Mouse (Mus musculus) limb, embryonic 14.5 days (tissue): Measurements from ENCODE around the gene Zfp90. TPM values are rescaled to one million over a fixed set of nuclear protein-coding genes. Genes with fewer than 3 reads are reported as not detected.

Experiments used
- ATAC-seq: fragments of 200-750 bp; cut with Nextera tagmentation; 2 replicates; pipeline ENCODE4 v1.8.0; 2017; ENCODE audit warnings: low read depth, moderate number of reproducible peaks, moderate TSS enrichment; ENCODE audit not compliant: low FRiP score
- DNase-seq: peaks from one replicate; pipeline ENCODE4 v3.0.0-alpha.2; 2015; ENCODE audit warnings: low spot score
- H3K27ac ChIP-seq: fragments of 300-500 bp; sonication (generic); replicated peaks from 2 replicates; pipeline ENCODE4 v1.5.1; 2014; ENCODE audit warnings: low read depth, mild to moderate bottlenecking, low read length, moderate library complexity, mixed read lengths
- H3K27me3 ChIP-seq: fragments of 300-500 bp; sonication (generic); 2 replicates; pipeline ENCODE4 v1.6.1; 2014; ENCODE audit warnings: low read length, mixed read lengths; ENCODE audit not compliant: control insufficient read depth, insufficient read depth
- H3K36me3 ChIP-seq: fragments of 300-500 bp; sonication (generic); 2 replicates; pipeline ENCODE4 v1.6.1; 2014; ENCODE audit warnings: mild to moderate bottlenecking, low read length, moderate library complexity, mixed read lengths; ENCODE audit not compliant: control insufficient read depth, insufficient read depth
- H3K4me1 ChIP-seq: fragments of 300-500 bp; sonication (generic); 2 replicates; pipeline ENCODE4 v1.6.1; 2014; ENCODE audit warnings: antibody characterized with exemption, low read length, mixed read lengths; ENCODE audit not compliant: control insufficient read depth, insufficient read depth
- H3K4me2 ChIP-seq: fragments of 300-500 bp; sonication (generic); replicated peaks from 2 replicates; pipeline ENCODE4 v1.6.1; 2014; ENCODE audit warnings: low read depth, mild to moderate bottlenecking, low read length, moderate library complexity; ENCODE audit not compliant: severe bottlenecking
- H3K4me3 ChIP-seq: fragments of 300-500 bp; sonication (generic); replicated peaks from 2 replicates; pipeline ENCODE4 v1.5.1; 2014; ENCODE audit warnings: low read length
- H3K9ac ChIP-seq: fragments of 300-500 bp; sonication (generic); 2 replicates; pipeline ENCODE4 v1.6.1; 2014; ENCODE audit warnings: mild to moderate bottlenecking, low read depth, low read length, moderate library complexity; ENCODE audit not compliant: severe bottlenecking
- H3K9me3 ChIP-seq: fragments of 300-500 bp; sonication (generic); 2 replicates; pipeline ENCODE4 v1.6.1; 2016; ENCODE audit warnings: low read length; ENCODE audit not compliant: control insufficient read depth
- POLR2A ChIP-seq: fragments of 200-500 bp; IDR thresholded peaks from 2 replicates; pipeline ENCODE4 v1.8.0; 2012; ENCODE audit warnings: inconsistent platforms, mild to moderate bottlenecking, moderate library complexity, borderline replicate concordance; ENCODE audit not compliant: insufficient read depth, insufficient read length; ENCODE audit errors: extremely low read depth
- WGBS: fragments of 180-500 bp; shearing (Covaris S2); extraction: QIAGEN DNeasy Blood & Tissue Kit; methylation state at CpG from one replicate; pipeline ENCODE4 v1.1.7; 2014; 5-methylcytosine and 5-hydroxymethylcytosine counted together
- polyA plus RNA-seq, 2 experiments: library from polyadenylated mRNA; depleted of rRNA in 1 of 2; stranded (reverse) in 1 of 2; unstranded in 1 of 2; fragments of >200 nt; fragmentation: Nextera tagmentation in 1 of 2; extraction: Ambion mirVana in 1 of 2; gene quantifications; 2 replicates each; pipeline versions ENCODE4 v1.2.1 to v1.2.3; 2012 to 2014

Gene Zfp90
- polyA plus RNA-seq (2012; rRNA removed) (15.2 and 19.7 TPM in 2 replicates), polyA plus RNA-seq (2014; fragmentation: Nextera tagmentation; extraction: Ambion mirVana) (20.6 and 26.5 TPM in 2 replicates)

GRCm38 (mm10) chr8:106415182-106415971 is at the start of gene Zfp90:
TSS of gene Zfp90 (plus strand) at chr8:106415327.
- DNase-seq (peak; percentile 96), ATAC-seq (peak; percentile 98)
- Histone ChIP-seq H3K4me2 (peak within 1 kb of the TSS; percentile 52), H3K4me3 (peak within 1 kb of the TSS; percentile 81), H3K27me3 (no peaks in the 10 kb centered on the region), H3K36me3 (peaks cover 30% of the 10 kb centered on the region), H3K9me3 (peaks cover 7% of the 10 kb centered on the region; the same call in 1 of the 2 replicates), H3K9ac (peak within 1 kb of the TSS; percentile 86), H3K4me1 (peaks cover 15% of the 10 kb centered on the region), H3K27ac (peak within 1 kb of the TSS; percentile 86)
- peak; percentile 95 for TF ChIP-seq POLR2A
- under 1% methylated on average over 42 of the region's 46 CpGs for WGBS

- no peak overlapping the region for H3K9ac ChIP-seq
- H3K4me1 ChIP-seq = no peaks in the 10 kb centered on the region
- H3K4me3 ChIP-seq = no peak overlapping the region
- ATAC-seq (no peak), DNase-seq (no peak)
- no peak overlapping the region for H3K4me2 ChIP-seq
- TF ChIP-seq POLR2A = no peak
- no peaks in the 10 kb centered on the region for H3K36me3 ChIP-seq
- 70% methylated on average over 3 of the region's 3 CpGs for WGBS
- no peaks in the 10 kb centered on the region for H3K27me3 ChIP-seq
- H3K27ac ChIP-seq = no peak overlapping the region
- no peaks in the 10 kb centered on the region for H3K9me3 ChIP-seq
Observed at GRCm38 (mm10) chr8:106368501-106368900, 46.6 kb upstream of the Zfp90 start.

- Histone ChIP-seq H3K27ac (no peak overlapping the region), H3K4me1 (no peaks in the 10 kb centered on the region), H3K9ac (no peak overlapping the region), H3K4me3 (no peak overlapping the region), H3K9me3 (no peaks in the 10 kb centered on the region), H3K27me3 (no peaks in the 10 kb centered on the region), H3K4me2 (no peak overlapping the region), H3K36me3 (no peaks in the 10 kb centered on the region)
- no peak for TF ChIP-seq POLR2A
- ATAC-seq (no peak), DNase-seq (no peak)
- WGBS = 88% methylated on average over 7 of the region's 7 CpGs
Observed at GRCm38 (mm10) chr8:106369069-106369468, 46.1 kb upstream of the Zfp90 start.

GRCm38 (mm10) chr8:106375957-106376356 is 39.2 kb upstream of the Zfp90 start:
- Histone ChIP-seq H3K9me3 (no peaks in the 10 kb centered on the region), H3K9ac (no peak overlapping the region), H3K4me2 (no peak overlapping the region), H3K36me3 (no peaks in the 10 kb centered on the region), H3K4me3 (no peak overlapping the region), H3K27ac (no peak overlapping the region), H3K4me1 (no peaks in the 10 kb centered on the region), H3K27me3 (no peaks in the 10 kb centered on the region)
- DNase-seq (no peak), ATAC-seq (no peak)
- 65% methylated on average over 7 of the region's 7 CpGs for WGBS
- no peak for TF ChIP-seq POLR2A

GRCm38 (mm10) chr8:106376862-106377261 is 38.3 kb upstream of the Zfp90 start:
- no peak overlapping the region for H3K9ac ChIP-seq

More at GRCm38 (mm10) chr8:106376862-106377261, 38.3 kb upstream of the Zfp90 start:
- 26% methylated on average over 9 of the region's 9 CpGs for WGBS
- H3K4me2 ChIP-seq = no peak overlapping the region
- ATAC-seq = no peak
- no peak overlapping the region for H3K27ac ChIP-seq
- H3K27me3 ChIP-seq = no peaks in the 10 kb centered on the region
- H3K4me1 ChIP-seq = no peaks in the 10 kb centered on the region
- no peak for TF ChIP-seq POLR2A
- no peak for DNase-seq
- H3K36me3 ChIP-seq = no peaks in the 10 kb centered on the region
- no peaks in the 10 kb centered on the region for H3K9me3 ChIP-seq
- no peak overlapping the region for H3K4me3 ChIP-seq
